ENCODE assay signal across 8 mouse cellular contexts in genomic region chr5:91307907-91308306, GRCm38 (mm10).
DNase-seq lines count a peak whose midpoint lies in the region; ATAC-seq and TF ChIP-seq lines count a peak whose summit lies in the region.

No protein-coding gene starts in this region.

- H3K9me3 ChIP-seq in forebrain, embryonic 14.5 days (replicated peaks; ENCODE audit: control insufficient read depth, low read length): no peaks in the 10 kb centered on the region

- peak; percentile 82 for ATAC-seq in forebrain, embryonic 14.5 days

- H3K4me1 ChIP-seq in forebrain, embryonic 14.5 days (ENCODE audit: control insufficient read depth, insufficient read depth, low read length): no peaks in the 10 kb centered on the region
- H3K4me1 ChIP-seq in lung, adult 2 months (ENCODE audit: control insufficient read depth, insufficient read depth, low read length): no peaks in the 10 kb centered on the region

- H3K27ac ChIP-seq in forebrain, embryonic 14.5 days (ENCODE audit: low read depth, low read length): no peak overlapping the region

- H3K9ac ChIP-seq in forebrain, embryonic 14.5 days (ENCODE audit: low read length): no peak overlapping the region

- H3K36me3 ChIP-seq in forebrain, embryonic 14.5 days (ENCODE audit: control insufficient read depth, insufficient read depth, low read length): no peaks in the 10 kb centered on the region

- no peak for TF ChIP-seq POLR2A in lung, adult 2 months (IDR thresholded peaks at IDR 0.05; ENCODE audit: borderline replicate concordance, extremely low read depth, low read depth, low read length)

- peak; percentile 35; the same call in 1 of the 2 replicates for TF ChIP-seq CTCF in lung, adult 2 months (IDR thresholded peaks at IDR 0.05; ENCODE audit: insufficient read depth, low read length)

- DNase-seq in urinary bladder, postnatal 25 days (ENCODE audit: low spot score): peak; percentile 18
- no peak for DNase-seq in urinary bladder, postnatal 4 days (ENCODE audit: low spot score in 2 of 2)
- peak; percentile 44 for DNase-seq in c-Kit-positive CD71-negative TER-119-negative erythroid progenitor cells, embryonic 14.5 days (ENCODE audit: low read depth)
- peak; percentile 80 for DNase-seq in forebrain, embryonic 14.5 days (ENCODE audit: low spot score)
- peak; percentile 76 for DNase-seq in kidney, adult 9 months
- DNase-seq in lung, adult 2 months: peak; percentile 15
- DNase-seq in retina, postnatal 7 days (ENCODE audit: low read depth, low spot score): peak; percentile 47
- no peak for DNase-seq in spleen, adult 18-20 months

- H3K4me2 ChIP-seq in forebrain, embryonic 14.5 days (ENCODE audit: low read length): no peak overlapping the region

- H3K4me3 ChIP-seq in forebrain, embryonic 14.5 days (ENCODE audit: low read depth, low read length): no peak overlapping the region
- no peak overlapping the region for H3K4me3 ChIP-seq in lung, adult 2 months (replicated peaks; ENCODE audit: extremely low read depth, low read depth, low read length)

- WGBS in forebrain, embryonic 14.5 days: 15% methylated on average over 1 of the region's 1 CpGs
- 9% methylated on average over 1 of the region's 1 CpGs for WGBS in lung, adult 2 months

- H3K27me3 ChIP-seq in forebrain, embryonic 14.5 days (replicated peaks; ENCODE audit: control insufficient read depth, insufficient read depth, low read length): no peaks in the 10 kb centered on the region

Comparison
In these comparisons a context has a peak if more than half of its experiments do, and no peak if none do; other contexts are left out.
1. DNase-seq: peak in urinary bladder, postnatal 25 days (single experiment), c-Kit-positive CD71-negative TER-119-negative erythroid progenitor cells, embryonic 14.5 days (single experiment), forebrain, embryonic 14.5 days (single experiment), kidney, adult 9 months (single experiment), lung, adult 2 months (single experiment) and retina, postnatal 7 days (single experiment); none in urinary bladder, postnatal 4 days (0 of 2) and spleen, adult 18-20 months (0 of 2).